Mouse (Mus musculus): ENCODE results near the gene Gmds.

Gene Gmds

GRCm38 (mm10) chr13:31874427-31874826 is 464.1 kb downstream of the Gmds start:
- DNase-seq (ENCODE audit: low spot score), result no peak

GRCm38 (mm10) chr13:31873269-31873668 is 465.3 kb downstream of the Gmds start:
- DNase-seq (ENCODE audit: low spot score), result no peak

- DNase-seq (ENCODE audit: low spot score), result no peak
Observed at GRCm38 (mm10) chr13:31864786-31865185, 473.8 kb downstream of the Gmds start.

GRCm38 (mm10) chr13:31863461-31863860 is 475.1 kb downstream of the Gmds start:
- DNase-seq (ENCODE audit: low spot score), result peak; percentile 23

GRCm38 (mm10) chr13:31860200-31860599 is 478.3 kb downstream of the Gmds start:
- no peak for DNase-seq (ENCODE audit: low spot score)

GRCm38 (mm10) chr13:31854000-31854399 is 484.5 kb downstream of the Gmds start:
- no peak for DNase-seq (ENCODE audit: low spot score)

GRCm38 (mm10) chr13:31853564-31853963 is 485.0 kb downstream of the Gmds start:
- peak; percentile 14 for DNase-seq (ENCODE audit: low spot score)

GRCm38 (mm10) chr13:31849258-31849971 is 489.1 kb downstream of the Gmds start:
- DNase-seq (ENCODE audit: low spot score), result no peak

GRCm38 (mm10) chr13:31835802-31836201 is 502.7 kb downstream of the Gmds start:
- DNase-seq (ENCODE audit: low spot score), result no peak

- no peak for DNase-seq (ENCODE audit: low spot score)
Observed at GRCm38 (mm10) chr13:31830332-31830731, 508.2 kb downstream of the Gmds start.

- no peak for DNase-seq (ENCODE audit: low spot score)
Observed at GRCm38 (mm10) chr13:31828446-31828845, 510.1 kb downstream of the Gmds start.

- DNase-seq (ENCODE audit: low spot score), result no peak
Observed at GRCm38 (mm10) chr13:31827820-31828332, 510.7 kb downstream of the Gmds start.

- DNase-seq (ENCODE audit: low spot score), result no peak
Observed at GRCm38 (mm10) chr13:31827160-31827559, 511.4 kb downstream of the Gmds start.

GRCm38 (mm10) chr13:31825180-31825579 is 513.4 kb downstream of the Gmds start:
- DNase-seq (ENCODE audit: low spot score), result no peak

GRCm38 (mm10) chr13:31823316-31823715 is 515.2 kb downstream of the Gmds start:
- DNase-seq (ENCODE audit: low spot score), result peak; percentile 55

- no peak for DNase-seq (ENCODE audit: low spot score)
Observed at GRCm38 (mm10) chr13:31821050-31821449, 517.5 kb downstream of the Gmds start.

GRCm38 (mm10) chr13:31820587-31821017 is 517.9 kb downstream of the Gmds start:
- peak; percentile 87 for DNase-seq (ENCODE audit: low spot score)

GRCm38 (mm10) chr13:31819664-31820405 is 518.7 kb downstream of the Gmds start:
- DNase-seq (ENCODE audit: low spot score), result peak; percentile 23

GRCm38 (mm10) chr13:31818337-31818736 is 520.2 kb downstream of the Gmds start:
- peak; percentile 51 for DNase-seq (ENCODE audit: low spot score)

- peak; percentile 79 for DNase-seq (ENCODE audit: low spot score)
Observed at GRCm38 (mm10) chr13:31815383-31816003, 523.0 kb downstream of the Gmds start.

- DNase-seq (ENCODE audit: low spot score), result no peak
Observed at GRCm38 (mm10) chr13:31812701-31813100, 525.8 kb downstream of the Gmds start.

- peak; percentile 64 for DNase-seq (ENCODE audit: low spot score)
Observed at GRCm38 (mm10) chr13:31811542-31812021, 527.0 kb downstream of the Gmds start.
